Mouse (Mus musculus): Measurements from ENCODE around the gene Map4k1.

- no peak for TF ChIP-seq POLR2A (IDR thresholded peaks at IDR 0.05; ENCODE audit: insufficient read depth, low read depth, low read length)
- TF ChIP-seq CTCF (IDR thresholded peaks at IDR 0.05) = no peak
Measured at GRCm38 (mm10) chr7:28933825-28934224, 48.0 kb upstream of the Map4k1 start.

Data from heart, adult 2 months (tissue).